Mouse (Mus musculus) kidney, embryonic 15.5 days (tissue): ENCODE measurements around the gene Thegl. TPM values are rescaled to one million over a fixed set of nuclear protein-coding genes. Genes with fewer than 3 reads are reported as not detected.

ENCODE experiments used
- ATAC-seq: fragments of 200-750 bp; cut with Nextera tagmentation; replicated peaks from 2 replicates; pipeline ENCODE4 v1.8.0; 2017; ENCODE audit warnings: moderate TSS enrichment; ENCODE audit not compliant: low FRiP score
- H3K27ac ChIP-seq: fragments of 300-500 bp; sonication (generic); 2 replicates; pipeline ENCODE4 v1.5.1; 2015; ENCODE audit warnings: mild to moderate bottlenecking, inconsistent platforms
- H3K27me3 ChIP-seq: fragments of 300-500 bp; sonication (generic); 2 replicates; pipeline ENCODE4 v1.6.1; 2015; ENCODE audit warnings: inconsistent platforms
- H3K36me3 ChIP-seq: fragments of 300-500 bp; sonication (generic); 2 replicates; pipeline ENCODE4 v1.6.1; 2015; ENCODE audit warnings: inconsistent platforms
- H3K4me1 ChIP-seq: fragments of 300-500 bp; sonication (generic); 2 replicates; pipeline ENCODE4 v1.6.1; 2015; ENCODE audit warnings: inconsistent platforms
- H3K4me2 ChIP-seq: fragments of 300-500 bp; sonication (generic); 2 replicates; pipeline ENCODE4 v1.6.1; 2015; ENCODE audit warnings: moderate library complexity, mild to moderate bottlenecking, inconsistent platforms
- H3K4me3 ChIP-seq: fragments of 300-500 bp; sonication (generic); replicated peaks from 2 replicates; pipeline ENCODE4 v1.5.1; 2015; ENCODE audit warnings: mild to moderate bottlenecking, inconsistent platforms
- H3K9ac ChIP-seq: fragments of 300-500 bp; sonication (generic); 2 replicates; pipeline ENCODE4 v1.6.1; 2015; ENCODE audit warnings: mild to moderate bottlenecking, inconsistent platforms
- H3K9me3 ChIP-seq: fragments of 300-500 bp; sonication (generic); replicated peaks from 2 replicates; pipeline ENCODE4 v1.6.1; 2016; ENCODE audit warnings: inconsistent platforms
- WGBS: fragments of 180-500 bp; shearing (Covaris S2); methylation state at CpG from one replicate; pipeline ENCODE4 v1.1.7; 2015; ENCODE audit warnings: mixed read lengths; 5-methylcytosine and 5-hydroxymethylcytosine counted together
- polyA plus RNA-seq: library from polyadenylated mRNA; unstranded; fragments of >200 nt; fragmentation: Nextera tagmentation; extraction: Ambion mirVana; gene quantifications from 2 replicates; pipeline ENCODE4 v1.2.1, GENCODE M21; 2015

Thegl gene
- polyA plus RNA-seq, 1 experiment from 2014 or later = not detected

DNA sequence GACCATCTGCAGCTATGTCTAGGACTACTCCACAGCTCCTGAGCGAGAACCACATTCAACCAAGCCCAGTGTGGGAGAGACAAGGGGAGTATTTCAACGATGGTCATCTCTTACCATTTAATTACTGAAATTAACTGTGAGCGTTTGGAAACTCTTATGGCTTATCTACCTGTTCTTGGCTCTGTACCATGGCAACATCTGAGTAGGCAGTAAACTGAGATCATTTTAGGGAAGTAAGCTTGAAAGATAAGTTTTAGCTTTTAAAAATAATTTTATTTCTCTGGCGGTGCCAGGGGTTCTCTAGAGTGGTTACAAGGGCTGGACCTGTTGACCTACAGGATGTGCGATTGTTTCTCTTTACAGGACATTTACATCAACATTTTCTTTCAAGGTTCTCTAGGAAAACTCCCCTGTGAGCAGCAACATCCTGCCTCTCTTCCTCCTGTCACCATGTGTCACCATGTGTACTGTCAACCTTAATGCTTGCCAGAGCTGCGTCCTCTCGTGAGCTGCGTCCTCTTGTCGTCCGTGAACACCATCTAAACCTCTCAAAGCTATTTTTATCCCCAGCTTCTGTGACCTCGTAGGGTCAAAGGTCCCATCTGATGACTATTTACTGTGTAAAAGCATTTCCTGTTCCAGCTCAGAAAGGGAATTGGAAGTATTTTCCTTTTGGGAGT, 83.6 kb downstream of the Thegl start:
- Histone ChIP-seq H3K4me3 (no peak overlapping the region), H3K27ac (no peak overlapping the region), H3K4me2 (no peak overlapping the region), H3K9ac (no peak overlapping the region), H3K4me1 (peaks cover 30% of the 10 kb centered on the region), H3K27me3 (peaks cover 7% of the 10 kb centered on the region), H3K36me3 (no peaks in the 10 kb centered on the region), H3K9me3 (no peaks in the 10 kb centered on the region)
- 52% methylated on average over 11 of the region's 11 CpGs for WGBS
- no peak for ATAC-seq

DNA sequence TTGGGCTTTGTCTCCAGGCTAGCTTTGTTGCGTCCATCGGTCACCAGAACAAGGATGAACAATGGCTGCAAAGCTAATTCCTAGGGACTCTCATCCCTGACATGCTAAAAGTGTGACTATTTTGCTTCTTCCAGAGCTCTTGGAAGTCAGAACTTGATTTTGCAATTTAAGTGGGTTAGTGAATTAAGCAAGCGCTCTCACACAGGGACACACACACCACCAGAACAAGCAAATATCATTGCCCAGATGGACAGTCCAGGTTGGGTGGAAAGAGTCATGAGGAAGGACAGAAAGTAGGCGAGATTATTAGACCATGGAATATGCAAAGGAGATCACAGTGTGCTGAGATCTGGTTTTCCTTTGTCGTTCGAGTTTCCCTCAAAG, 84.2 kb downstream of the Thegl start:
- peaks cover 7% of the 10 kb centered on the region for H3K27me3 ChIP-seq
- H3K36me3 ChIP-seq = no peaks in the 10 kb centered on the region
- H3K4me3 ChIP-seq = no peak overlapping the region
- WGBS = 79% methylated on average over 6 of the region's 6 CpGs
- H3K4me2 ChIP-seq = no peak overlapping the region
- ATAC-seq = no peak
- H3K9me3 ChIP-seq = no peaks in the 10 kb centered on the region
- H3K27ac ChIP-seq = no peak overlapping the region
- no peak overlapping the region for H3K9ac ChIP-seq
- peaks cover 26% of the 10 kb centered on the region for H3K4me1 ChIP-seq

DNA sequence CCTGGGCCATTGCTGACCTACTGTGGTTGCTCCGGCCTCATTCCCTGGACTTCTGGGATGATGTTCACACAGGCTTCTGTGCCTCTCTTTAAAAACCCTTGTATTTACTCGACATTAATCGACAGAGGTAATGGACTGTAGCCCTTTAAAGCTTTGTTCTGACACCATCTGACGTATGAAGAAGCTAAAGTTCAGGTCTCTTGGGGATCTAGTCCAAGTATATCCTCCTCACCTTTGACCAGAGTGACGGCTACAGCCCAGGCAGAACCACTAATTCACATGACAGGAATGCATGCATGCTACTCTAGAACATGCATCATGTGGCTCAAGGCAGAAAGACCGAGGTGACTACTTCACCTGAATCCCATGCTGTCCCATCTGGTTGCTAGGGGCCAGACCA, 84.9 kb downstream of the Thegl start:
- H3K9me3 ChIP-seq = no peaks in the 10 kb centered on the region
- 56% methylated on average over 6 of the region's 6 CpGs for WGBS
- H3K4me3 ChIP-seq = no peak overlapping the region
- peaks cover 20% of the 10 kb centered on the region for H3K4me1 ChIP-seq
- ATAC-seq = no peak
- no peak overlapping the region for H3K4me2 ChIP-seq
- H3K27me3 ChIP-seq = peaks cover 6% of the 10 kb centered on the region
- H3K9ac ChIP-seq = no peak overlapping the region
- no peaks in the 10 kb centered on the region for H3K36me3 ChIP-seq
- H3K27ac ChIP-seq = no peak overlapping the region

DNA sequence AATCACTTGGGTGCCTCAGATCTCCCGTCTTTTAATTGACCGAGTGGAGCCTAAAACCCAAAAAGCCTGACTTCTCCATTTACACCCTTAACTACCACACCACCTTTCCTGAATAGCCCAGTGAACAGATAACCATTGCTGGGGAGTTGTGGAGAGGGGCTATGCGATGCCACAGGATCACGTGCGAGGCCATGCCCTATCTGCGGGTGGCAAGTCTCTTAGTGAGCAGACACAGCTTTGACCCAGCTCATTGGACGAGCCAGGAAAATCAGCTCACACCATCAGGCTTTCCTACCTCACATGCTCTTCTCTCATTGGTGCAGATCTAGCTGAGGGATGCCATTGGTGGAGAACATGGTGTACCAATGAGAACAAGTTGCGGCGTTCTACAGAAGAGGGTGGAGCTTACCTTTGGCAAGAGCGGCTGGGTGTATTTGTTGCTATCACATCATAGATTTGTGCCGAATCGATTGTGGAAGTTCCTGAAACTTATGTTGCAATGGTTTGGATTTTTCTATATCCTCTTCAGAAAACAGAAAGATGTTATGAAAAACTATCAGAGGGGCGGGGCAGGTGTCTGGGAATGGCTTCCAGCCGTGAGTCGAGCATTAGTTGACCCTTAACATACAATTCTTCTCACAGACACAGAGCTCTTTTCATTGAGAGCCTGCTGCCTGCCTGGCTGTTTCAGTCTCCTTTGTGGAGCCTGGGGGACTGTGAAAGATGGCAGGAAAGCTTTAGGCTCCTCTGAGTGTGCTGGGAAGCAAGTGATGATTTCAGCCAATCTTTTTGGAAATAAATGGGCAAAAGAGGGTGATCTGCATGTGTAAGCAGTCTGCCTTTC, 86.9 kb downstream of the Thegl start:
- H3K4me3 ChIP-seq = no peak overlapping the region
- H3K9ac ChIP-seq = no peak overlapping the region
- no peak overlapping the region for H3K4me2 ChIP-seq
- H3K27me3 ChIP-seq = no peaks in the 10 kb centered on the region
- H3K4me1 ChIP-seq = peaks cover 6% of the 10 kb centered on the region
- H3K9me3 ChIP-seq = no peaks in the 10 kb centered on the region
- no peaks in the 10 kb centered on the region for H3K36me3 ChIP-seq
- no peak for ATAC-seq
- no peak overlapping the region for H3K27ac ChIP-seq
- WGBS = 87% methylated on average over 15 of the region's 15 CpGs

DNA sequence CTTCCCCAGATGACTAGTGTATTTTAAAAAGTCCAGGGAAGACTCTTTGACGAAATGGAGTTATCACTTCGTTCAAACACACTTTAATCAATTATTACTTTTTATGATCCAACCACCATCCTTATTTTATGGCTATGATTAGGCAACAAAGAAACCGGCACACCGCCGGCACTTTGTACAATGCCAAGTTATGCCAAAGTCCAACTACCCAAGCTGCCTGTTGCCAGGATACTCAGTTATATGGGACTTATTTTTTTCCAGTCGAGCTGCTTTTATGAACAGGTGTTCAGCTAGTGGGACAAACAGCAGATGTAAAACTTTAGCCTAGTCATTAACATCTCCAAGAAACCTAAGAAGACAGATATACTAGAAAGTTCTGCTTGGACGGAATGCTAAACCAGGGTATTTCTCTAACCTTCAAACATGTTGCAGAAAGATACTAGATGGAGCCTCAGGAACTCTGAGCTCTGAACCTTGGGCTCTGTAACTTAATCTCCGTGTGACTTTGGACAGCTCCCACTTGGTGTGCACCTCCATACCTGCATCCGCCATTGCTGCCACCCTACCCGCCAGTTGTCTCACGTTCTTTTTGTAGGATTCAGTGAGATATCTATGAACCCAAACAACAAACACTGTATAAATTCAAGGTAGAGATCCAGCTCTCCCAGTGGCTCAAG, 91.5 kb downstream of the Thegl start:
- Histone ChIP-seq H3K27me3 (no peaks in the 10 kb centered on the region), H3K4me3 (no peak overlapping the region), H3K9me3 (no peaks in the 10 kb centered on the region), H3K27ac (no peak overlapping the region), H3K9ac (no peak overlapping the region), H3K4me2 (no peak overlapping the region), H3K36me3 (no peaks in the 10 kb centered on the region), H3K4me1 (no peaks in the 10 kb centered on the region)
- ATAC-seq = no peak
- 79% methylated on average over 11 of the region's 11 CpGs for WGBS

DNA sequence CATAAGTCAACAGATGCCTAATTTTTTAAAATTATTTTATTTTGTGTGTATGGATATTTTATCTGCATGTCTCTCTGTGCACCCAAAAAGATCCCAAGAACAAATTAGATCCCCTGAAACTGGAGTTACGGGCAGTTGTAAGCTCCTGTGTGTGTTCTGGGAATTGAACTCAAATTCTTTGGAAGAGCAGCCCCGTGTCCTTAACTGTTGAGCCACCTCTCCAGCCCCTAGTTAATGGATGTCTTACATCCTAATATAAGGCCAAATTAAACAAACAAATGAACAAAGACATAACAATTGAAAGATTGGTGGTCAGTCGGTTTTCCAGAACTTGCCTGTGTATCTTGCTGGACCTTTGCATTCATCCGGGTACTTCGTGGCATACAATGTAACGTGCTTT, 93.0 kb downstream of the Thegl start:
- no peak for ATAC-seq
- H3K27me3 ChIP-seq = no peaks in the 10 kb centered on the region

DNA sequence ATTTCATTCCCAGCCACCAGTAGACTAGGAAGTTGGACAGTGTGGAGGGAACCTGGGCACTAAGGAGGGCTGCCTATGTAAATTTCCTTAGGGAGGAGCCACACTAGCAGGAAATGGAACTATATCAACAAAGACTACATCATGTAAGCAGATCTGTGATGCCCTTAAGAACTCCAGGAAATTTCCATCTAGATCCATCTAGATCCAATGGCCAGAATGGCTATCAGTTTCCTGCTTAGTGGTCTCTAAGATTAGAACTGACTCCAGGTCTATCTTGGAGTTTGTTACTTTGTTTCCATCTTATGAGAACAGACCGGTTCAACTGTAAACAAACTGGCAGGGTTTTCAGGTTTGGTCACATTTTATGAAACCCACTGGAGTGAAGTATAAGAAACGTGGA, 94.0 kb downstream of the Thegl start:
- Histone ChIP-seq H3K27me3 (no peaks in the 10 kb centered on the region), H3K27ac (no peak overlapping the region), H3K4me1 (peaks cover 4% of the 10 kb centered on the region), H3K9me3 (no peaks in the 10 kb centered on the region), H3K4me3 (no peak overlapping the region), H3K4me2 (no peak overlapping the region), H3K36me3 (no peaks in the 10 kb centered on the region), H3K9ac (no peak overlapping the region)
- 80% methylated on average over 2 of the region's 2 CpGs for WGBS
- ATAC-seq = no peak

More for the DNA sequence above, 93.0 kb downstream of the Thegl start:
- H3K4me3 ChIP-seq = no peak overlapping the region
- no peaks in the 10 kb centered on the region for H3K4me1 ChIP-seq
- H3K9ac ChIP-seq = no peak overlapping the region
- no peak overlapping the region for H3K4me2 ChIP-seq
- H3K27ac ChIP-seq = no peak overlapping the region
- H3K36me3 ChIP-seq = no peaks in the 10 kb centered on the region
- no peaks in the 10 kb centered on the region for H3K9me3 ChIP-seq
- 91% methylated on average over 6 of the region's 6 CpGs for WGBS

Other genes starting within 250 kb of the Thegl start
- 16.8 and 18.1 TPM in 2 replicates for gene Aasdh, start 110.5 kb upstream of the Thegl start, polyA plus RNA-seq
- gene Paics, start 64.7 kb upstream of the Thegl start, polyA plus RNA-seq = 316 and 330 TPM in 2 replicates
- 40.1 and 43.6 TPM in 2 replicates for gene Ppat, start 64.4 kb upstream of the Thegl start, polyA plus RNA-seq
- 95.2 and 98.1 TPM in 2 replicates for gene Srp72, start 41.3 kb upstream of the Thegl start, polyA plus RNA-seq
- 0.44 TPM in 1 of 2 replicates, not detected in the other for gene Arl9, start 12.0 kb upstream of the Thegl start, polyA plus RNA-seq
- gene Hopx, start 99.1 kb downstream of the Thegl start, polyA plus RNA-seq = 1.0 and 1.7 TPM in 2 replicates
- 2.1 TPM in 2 replicates for gene Spink2, start 195.4 kb downstream of the Thegl start, polyA plus RNA-seq
- 39.2 and 40.4 TPM in 2 replicates for gene Rest, start 249.5 kb downstream of the Thegl start, polyA plus RNA-seq